Mouse (Mus musculus) cortical plate, adult 2 months (tissue): Measurements from ENCODE around the gene 9130213A22Rik.

ENCODE experiments used
- CTCF ChIP-seq: fragments of 200-500 bp; IDR thresholded peaks from 2 replicates; pipeline ENCODE4 v1.5.1; 2011; ENCODE audit warnings: mild to moderate bottlenecking, control low read depth, low read length; ENCODE audit not compliant: insufficient read depth; ENCODE audit errors: extremely low read depth
- POLR2A ChIP-seq: fragments of 200-500 bp; IDR thresholded peaks from 2 replicates; pipeline ENCODE4 v1.6.1; 2011; ENCODE audit warnings: mild to moderate bottlenecking, low read length, control low read depth; ENCODE audit not compliant: insufficient read depth; ENCODE audit errors: extremely low read depth

- TF ChIP-seq POLR2A: 0 out of 2 replicates have a peak, but pooled peaks have one; percentile 5
- TF ChIP-seq CTCF: no peak
Measured at GRCm38 (mm10) chr11:69092871-69093270, 29.5 kb downstream of the 9130213A22Rik start.
